Mouse (Mus musculus): ENCODE measurements around the gene Olfr873.
"Not testable (repeated sequence)": the region's sequence is repeated elsewhere in the genome, so short reads cannot be mapped to it uniquely, and the experiment has no call there.

The Olfr873 gene

GRCm38 (mm10) chr9:20298232-20298631, at the start of gene Olfr873:
TSS of gene Olfr873 (plus strand) at chr9:20298532.
- no peak for DNase-seq

- no peak for DNase-seq
Observed at GRCm38 (mm10) chr9:20282051-20282450, 16.3 kb upstream of the Olfr873 start, which contains the start of gene Olfr39. TSS of gene Olfr39 (plus strand) at chr9:20282351.

- not testable (repeated sequence) for DNase-seq
Observed at GRCm38 (mm10) chr9:20295562-20295961, 2.8 kb upstream of the Olfr873 start.

- DNase-seq, result no peak
Observed at GRCm38 (mm10) chr9:20335994-20336393, 37.7 kb downstream of the Olfr873 start, which contains the start of gene Olfr18. TSS of gene Olfr18 (minus strand) at chr9:20336094.

GRCm38 (mm10) chr9:20348501-20348900, 50.2 kb downstream of the Olfr873 start:
- DNase-seq, result no peak
